Mouse (Mus musculus) olfactory bulb, adult 2 months (tissue): Measurements from ENCODE around the gene Endov. TPM values are rescaled to one million over a fixed set of nuclear protein-coding genes. Genes with fewer than 3 reads are reported as not detected.

Experiments used
- H3K27ac ChIP-seq: fragments of 200-500 bp; 2 replicates; pipeline ENCODE4 v1.5.1; 2012; ENCODE audit warnings: low read depth, low read length; ENCODE audit not compliant: insufficient read depth
- H3K4me1 ChIP-seq: fragments of 200-500 bp; 2 replicates; pipeline ENCODE4 v1.6.1; 2012; ENCODE audit warnings: low read length; ENCODE audit not compliant: control insufficient read depth, insufficient read depth
- H3K4me3 ChIP-seq: fragments of 200-500 bp; 2 replicates; pipeline ENCODE4 v1.5.1; 2012; ENCODE audit warnings: mild to moderate bottlenecking, low read depth, low read length, moderate library complexity; ENCODE audit not compliant: insufficient read depth
- CTCF ChIP-seq: fragments of 200-500 bp; IDR thresholded peaks from 2 replicates; pipeline ENCODE4 v1.5.1; 2012; ENCODE audit warnings: low read depth, mild to moderate bottlenecking, low read length, moderate library complexity; ENCODE audit not compliant: insufficient read depth
- POLR2A ChIP-seq: fragments of 200-500 bp; IDR thresholded peaks from 2 replicates; pipeline ENCODE4 v1.6.1; 2012; ENCODE audit warnings: mild to moderate bottlenecking, low read depth, low read length, moderate library complexity; ENCODE audit not compliant: insufficient read depth
- WGBS: fragments of 180-500 bp; shearing (Covaris S2); methylation state at CpG from one replicate; pipeline ENCODE4 v1.1.7; 2018; 5-methylcytosine and 5-hydroxymethylcytosine counted together
- polyA plus RNA-seq: library from polyadenylated mRNA; stranded (reverse); fragments of >200 nt; gene quantifications from 2 replicates; pipeline ENCODE4 v1.2.4, GENCODE M21; 2012; ENCODE audit warnings: low replicate concordance; ENCODE audit not compliant: missing spikeins, insufficient read depth, insufficient read length

Endov gene
- polyA plus RNA-seq, 1 experiment = not detected

DNA sequence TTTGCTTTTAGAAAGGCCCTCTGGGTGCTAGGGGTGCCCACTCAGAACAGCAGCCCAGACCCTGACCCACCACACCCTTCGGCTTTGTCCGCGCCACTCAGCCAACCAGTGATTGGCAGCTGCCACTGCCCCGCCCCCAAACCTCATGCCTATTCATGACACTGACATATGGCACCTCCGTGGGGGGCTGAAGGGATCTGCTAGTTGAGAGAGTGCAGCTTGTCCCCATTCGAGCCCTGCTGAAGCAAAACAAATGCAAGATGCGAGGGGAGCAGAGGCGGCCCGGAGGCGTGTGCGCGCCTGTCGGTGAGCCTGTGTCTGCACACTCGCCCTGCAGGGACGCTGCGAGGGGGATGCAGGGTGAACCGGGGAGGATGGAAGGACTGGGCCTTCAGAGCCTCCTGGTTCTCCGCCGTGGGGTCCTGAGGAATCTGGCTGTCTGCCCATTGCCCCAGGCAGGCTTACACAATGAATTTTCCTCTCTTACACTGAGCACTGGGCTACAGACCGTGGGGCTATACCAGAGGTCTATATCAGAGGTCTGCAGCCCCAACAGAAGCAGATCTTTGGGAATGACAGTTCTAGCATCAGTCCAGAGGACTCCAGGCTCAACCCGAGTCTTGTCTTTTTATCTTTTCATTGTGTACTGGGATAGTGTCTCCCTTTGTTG lies 24.0 kb downstream of the Endov start:
- TF ChIP-seq CTCF (peak; percentile 27; the same call in 1 of the 2 replicates), POLR2A (no peak)
- Histone ChIP-seq H3K4me1 (peaks cover 45% of the 10 kb centered on the region), H3K27ac (no peak overlapping the region), H3K4me3 (no peak overlapping the region)
- 8% methylated on average over 21 of the region's 21 CpGs for WGBS

DNA sequence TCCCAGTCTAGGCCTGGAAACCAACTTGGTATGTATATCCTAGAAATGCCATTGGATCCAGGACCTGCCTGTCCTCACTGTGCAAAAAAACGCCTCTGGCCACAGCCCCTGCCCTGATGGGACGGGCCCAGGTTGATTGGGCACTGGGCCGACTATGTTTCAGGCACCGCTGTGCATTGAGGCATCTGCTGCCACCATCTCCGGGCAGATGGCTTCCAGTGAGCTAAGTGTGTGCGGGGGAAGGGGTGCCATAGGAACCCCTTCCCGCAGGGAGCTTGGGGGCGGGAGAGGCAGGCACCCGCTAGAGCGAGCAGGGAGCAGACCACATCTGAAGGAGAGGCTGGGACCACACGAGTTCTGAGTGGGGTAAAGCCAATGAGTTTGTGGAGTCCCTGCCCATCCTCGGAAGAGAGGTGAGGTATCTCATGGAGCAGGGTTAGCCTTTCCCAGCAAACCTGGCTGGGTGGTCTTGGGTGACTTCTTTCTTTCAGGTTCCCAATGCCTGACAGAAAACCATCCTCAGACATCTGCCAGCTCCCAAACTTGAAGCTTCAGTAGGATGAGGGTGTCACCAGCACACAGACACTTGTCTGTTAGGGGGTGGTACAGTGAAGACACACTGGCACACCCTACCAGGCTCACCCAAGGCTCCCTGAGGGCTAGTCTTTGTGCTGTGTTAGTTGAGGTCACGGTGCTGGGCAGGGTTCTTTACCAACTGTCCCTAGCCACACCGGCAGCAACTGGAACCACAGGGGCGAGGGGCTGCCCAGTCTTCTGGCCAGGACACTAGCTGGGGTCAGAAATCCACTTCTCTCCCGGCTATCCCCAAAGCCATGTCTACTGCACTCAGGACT lies 24.9 kb downstream of the Endov start:
- no peak for TF ChIP-seq POLR2A
- no peak for TF ChIP-seq CTCF
- H3K27ac ChIP-seq = no peak overlapping the region
- WGBS = 74% methylated on average over 16 of the region's 16 CpGs
- no peak overlapping the region for H3K4me3 ChIP-seq
- H3K4me1 ChIP-seq = peaks cover 52% of the 10 kb centered on the region

DNA sequence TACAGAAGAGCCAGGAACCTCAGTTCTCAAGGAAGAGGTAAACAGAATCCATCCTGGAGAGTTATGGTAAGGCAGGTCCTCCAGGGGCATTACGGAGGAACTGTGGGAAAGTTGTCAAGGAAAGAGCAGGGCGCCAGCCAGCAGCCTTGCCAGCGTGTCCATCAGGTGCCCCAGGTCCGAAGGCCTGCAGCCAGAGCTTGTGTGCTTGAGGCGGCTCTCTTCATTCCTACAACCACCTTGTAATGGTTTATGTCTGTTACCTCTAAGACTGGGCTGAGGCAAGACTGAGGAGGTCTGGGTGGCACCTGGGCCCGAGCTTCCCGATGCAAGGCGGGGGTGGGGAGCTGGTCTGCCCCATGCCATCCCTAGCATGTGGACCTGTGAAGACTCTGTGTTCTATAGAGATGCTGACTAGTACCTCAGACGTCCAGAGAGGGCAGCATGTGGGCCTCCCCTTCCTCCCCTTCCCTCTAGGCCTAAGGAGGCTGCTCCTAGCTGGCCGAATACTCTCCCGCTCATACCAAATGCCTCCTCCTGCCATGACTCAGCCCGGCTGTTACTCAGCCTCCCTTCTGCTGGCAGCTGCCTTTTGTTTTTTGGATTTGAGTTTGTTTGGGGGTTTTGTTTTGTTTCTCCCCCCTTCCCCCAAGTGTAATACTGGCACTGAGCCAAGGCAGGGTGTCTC lies 25.7 kb downstream of the Endov start:
- WGBS = 68% methylated on average over 12 of the region's 12 CpGs
- TF ChIP-seq POLR2A (no peak), CTCF (no peak)
- Histone ChIP-seq H3K4me3 (no peak overlapping the region), H3K4me1 (peaks cover 52% of the 10 kb centered on the region), H3K27ac (no peak overlapping the region)

- Histone ChIP-seq H3K4me3 (no peak overlapping the region), H3K4me1 (peaks cover 55% of the 10 kb centered on the region), H3K27ac (no peak overlapping the region)
- 93% methylated on average over 1 of the region's 1 CpGs for whole genome bisulfite sequencing
- TF ChIP-seq POLR2A (no peak), CTCF (no peak)
These were observed 28.2 kb downstream of the Endov start for GRCm38 (mm10) chr11:119519387-119519786.

DNA sequence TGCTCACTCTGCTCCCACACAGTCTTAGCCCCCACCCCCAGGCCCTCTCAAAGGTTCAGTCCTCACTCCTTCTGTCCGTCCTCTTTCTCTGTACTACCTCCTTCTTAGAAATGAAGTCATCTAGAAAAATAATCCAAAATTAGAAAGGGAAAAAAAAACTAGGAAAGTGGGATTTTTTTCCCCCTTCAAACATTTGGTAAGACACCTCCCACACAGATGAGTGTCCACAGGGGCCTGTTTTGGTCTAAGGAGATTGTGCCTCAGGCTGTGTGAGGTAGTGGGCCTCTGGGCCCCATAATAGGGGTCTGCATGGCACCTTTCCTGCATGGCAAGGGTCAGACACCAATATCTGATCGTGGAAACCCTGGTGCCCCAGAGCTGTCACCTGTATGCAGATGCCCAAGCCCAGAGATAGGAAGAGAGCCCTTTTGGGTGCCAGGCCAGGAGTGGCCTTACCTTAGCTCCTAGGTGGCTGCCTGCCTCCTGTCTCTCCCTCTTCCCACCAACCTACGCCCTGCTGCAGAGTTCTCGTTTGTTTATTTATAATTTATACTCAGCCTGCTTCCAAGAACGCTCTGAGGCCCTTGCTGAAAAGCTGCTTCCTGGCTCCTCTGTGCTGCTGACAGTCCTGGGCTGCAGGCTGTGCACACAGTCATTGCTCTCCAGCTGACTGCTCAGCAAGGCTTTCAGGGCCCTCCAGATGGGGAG lies 29.0 kb downstream of the Endov start:
- WGBS = 42% methylated on average over 5 of the region's 5 CpGs
- H3K27ac ChIP-seq = peak overlapping the region; percentile 28; the same call in 1 of the 2 replicates
- H3K4me3 ChIP-seq = no peak overlapping the region
- TF ChIP-seq POLR2A (no peak), CTCF (no peak)
- peaks cover 51% of the 10 kb centered on the region for H3K4me1 ChIP-seq

DNA sequence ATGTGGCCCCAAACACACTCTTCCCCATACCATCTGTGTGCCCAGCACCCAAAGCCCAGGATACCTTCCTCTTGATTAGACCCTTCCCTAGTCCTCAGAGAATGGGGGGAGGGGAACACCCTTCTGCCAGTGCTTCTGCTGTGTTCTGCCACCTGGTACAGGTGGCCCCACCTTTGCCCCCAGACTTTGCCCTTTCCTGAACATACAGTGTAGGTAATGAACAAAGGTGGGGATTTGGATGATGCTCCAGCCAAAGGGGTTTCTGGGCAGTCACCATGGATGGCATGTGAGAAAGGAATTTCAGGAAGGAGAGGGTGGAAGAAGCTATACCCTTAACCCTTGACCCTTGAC lies 29.5 kb downstream of the Endov start:
- H3K27ac ChIP-seq = peak overlapping the region; percentile 28; the same call in 1 of the 2 replicates

GRCm38 (mm10) chr11:119521920-119522710 lies 31.0 kb downstream of the Endov start:
- TF ChIP-seq POLR2A = no peak
- no peak for TF ChIP-seq CTCF
- Histone ChIP-seq H3K27ac (no peak overlapping the region), H3K4me1 (peaks cover 32% of the 10 kb centered on the region), H3K4me3 (no peak overlapping the region)
- WGBS = 84% methylated on average over 6 of the region's 6 CpGs

More for the DNA sequence above, 29.5 kb downstream of the Endov start:
- Histone ChIP-seq H3K4me3 (no peak overlapping the region), H3K4me1 (peaks cover 46% of the 10 kb centered on the region)
- TF ChIP-seq CTCF (no peak), POLR2A (no peak)

DNA sequence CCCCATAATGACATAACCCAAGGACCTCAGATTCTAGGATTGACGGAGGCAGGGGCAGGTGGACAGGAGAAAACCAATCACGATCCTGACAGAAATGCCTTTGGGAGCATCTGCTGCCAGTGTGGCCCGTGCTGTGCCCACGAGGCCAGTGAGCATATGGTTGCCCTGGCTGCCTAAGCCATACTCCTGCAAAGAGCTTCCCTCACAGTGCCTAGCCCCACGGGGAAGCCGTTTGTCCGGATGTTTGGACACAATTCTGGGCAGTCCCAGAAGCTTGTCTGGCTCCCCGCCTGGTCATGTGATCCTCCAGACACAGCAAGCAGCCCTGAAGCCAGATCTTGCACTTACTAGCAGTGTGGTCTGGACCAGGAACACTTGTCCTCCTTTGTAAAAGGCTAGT lies 31.6 kb downstream of the Endov start:
- 67% methylated on average over 8 of the region's 8 CpGs for WGBS
- no peak overlapping the region for H3K27ac ChIP-seq
- H3K4me1 ChIP-seq = peaks cover 25% of the 10 kb centered on the region
- TF ChIP-seq CTCF = no peak
- no peak for TF ChIP-seq POLR2A
- H3K4me3 ChIP-seq = no peak overlapping the region
